Mouse (Mus musculus): ENCODE data around the gene Fam189b. TPM values are rescaled to one million over a fixed set of nuclear protein-coding genes. Genes with fewer than 3 reads are reported as not detected.

The Fam189b gene
- total and polyA plus RNA-seq, 3 experiments = 1.1 to 8.4 (median 2.2) TPM

GRCm38 (mm10) chr3:89232614-89233013 lies 49.7 kb downstream of the Fam189b start:
- Histone ChIP-seq H3K27ac (ENCODE audit: insufficient read depth, low read depth) (no peak overlapping the region), H3K79me2 (replicated peaks; ENCODE audit: control insufficient read depth, extremely low read depth, insufficient read depth, poor library complexity, severe bottlenecking) (no peaks in the 10 kb centered on the region), H3K4me2 (ENCODE audit: insufficient read depth, low read depth, poor library complexity, severe bottlenecking) (no peak overlapping the region), H3K4me1 (ENCODE audit: control insufficient read depth in 1 of 2, insufficient read depth in 2 of 2) (peaks cover 20 to 50% of the 10 kb centered on the region in 2 experiments), H3K4me3 (replicated peaks in 1 of 3; ENCODE audit: low read depth in 2 of 3, low read length in 2 of 3, poor library complexity in 1 of 3) (no peak overlapping the region), H3K27me3 (replicated peaks) (no peaks in the 10 kb centered on the region), H3K9me3 (replicated peaks; ENCODE audit: low read length) (no peaks in the 10 kb centered on the region), H3K36me3 (replicated peaks in 1 of 2; ENCODE audit: control insufficient read depth in 1 of 2, insufficient read depth in 1 of 2, low read length in 1 of 2) (peaks cover 19 to 30% of the 10 kb centered on the region in 2 experiments), H3K9ac (ENCODE audit: insufficient read depth, low read depth) (no peak overlapping the region)
- in situ Hi-C loops (cut with MboI; ENCODE audit: low pct_ligation_motif_present, low pct_unique_long_range_greater_than_20kb, low sequenced_read_pairs) = no loop called here
- dilution Hi-C loops (cut with MboI; ENCODE audit: extremely low pct_ligation_motif_present, extremely low pct_unique_long_range_greater_than_20kb, low sequenced_read_pairs) = no loop called here
- DNase-seq (ENCODE audit: extremely low read depth) = no peak
- TF ChIP-seq POLR2AphosphoS2 (IDR thresholded peaks at IDR 0.05; ENCODE audit: low read depth, low read length) (no peak), MAZ (IDR thresholded peaks at IDR 0.05; ENCODE audit: low read depth, low read length) (no peak), ZMIZ1 (IDR thresholded peaks at IDR 0.05; ENCODE audit: low read depth, low read length) (no peak), ETS1 (conservative IDR thresholded peaks at IDR 0.05; ENCODE audit: low read depth, low read length) (no peak), JUND (conservative IDR thresholded peaks at IDR 0.05; ENCODE audit: low read depth, low read length) (no peak), KAT2A (IDR thresholded peaks at IDR 0.05; ENCODE audit: insufficient replicate concordance, low read length) (no peak), JUN (IDR thresholded peaks at IDR 0.05; ENCODE audit: insufficient read depth, low read depth, low read length) (no peak), UBTF (IDR thresholded peaks at IDR 0.05; ENCODE audit: low read depth, low read length) (no peak), RCOR1 (conservative IDR thresholded peaks at IDR 0.05; ENCODE audit: low read depth, low read length) (no peak), TCF12 (IDR thresholded peaks at IDR 0.05; ENCODE audit: low read depth, low read length) (no peak), ZNF384 (IDR thresholded peaks at IDR 0.05; ENCODE audit: low read depth, low read length) (no peak), ZC3H11A (IDR thresholded peaks at IDR 0.05; ENCODE audit: low read depth, low read length) (no peak), CHD2 (IDR thresholded peaks at IDR 0.05; ENCODE audit: low read length) (no peak), USF2 (conservative IDR thresholded peaks at IDR 0.05; ENCODE audit: low read depth, low read length) (no peak), NRF1 (IDR thresholded peaks at IDR 0.05; ENCODE audit: low read depth, low read length) (no peak), PAX5 (IDR thresholded peaks at IDR 0.05; ENCODE audit: low read length) (no peak), MAFK (IDR thresholded peaks at IDR 0.05; ENCODE audit: insufficient replicate concordance, low read length) (no peak)

- Histone ChIP-seq H3K36me3 (replicated peaks in 1 of 2; ENCODE audit: control insufficient read depth in 1 of 2, insufficient read depth in 1 of 2, low read length in 1 of 2) (peaks cover 28 to 40% of the 10 kb centered on the region in 2 experiments), H3K4me2 (ENCODE audit: insufficient read depth, low read depth, poor library complexity, severe bottlenecking) (no peak overlapping the region), H3K9me3 (replicated peaks; ENCODE audit: low read length) (no peaks in the 10 kb centered on the region), H3K4me1 (ENCODE audit: control insufficient read depth in 1 of 2, insufficient read depth in 2 of 2) (peaks cover 20 to 44% of the 10 kb centered on the region in 2 experiments), H3K9ac (ENCODE audit: insufficient read depth, low read depth) (no peak overlapping the region), H3K79me2 (replicated peaks; ENCODE audit: control insufficient read depth, extremely low read depth, insufficient read depth, poor library complexity, severe bottlenecking) (no peaks in the 10 kb centered on the region), H3K4me3 (replicated peaks in 1 of 3; ENCODE audit: low read depth in 2 of 3, low read length in 2 of 3, poor library complexity in 1 of 3) (no peak overlapping the region), H3K27me3 (replicated peaks) (no peaks in the 10 kb centered on the region), H3K27ac (ENCODE audit: insufficient read depth, low read depth) (no peak overlapping the region)
- TF ChIP-seq IRF4 (IDR thresholded peaks at IDR 0.05; ENCODE audit: low read depth, low read length) (peak; percentile 71), ZNF384 (IDR thresholded peaks at IDR 0.05; ENCODE audit: low read depth, low read length) (no peak), MAX (IDR thresholded peaks at IDR 0.05; ENCODE audit: low read length) (no peak), EP300 (IDR thresholded peaks at IDR 0.05; ENCODE audit: low read length) (peak; percentile 52; the same call in 1 of the 2 replicates), BHLHE40 (IDR thresholded peaks at IDR 0.05; ENCODE audit: low read depth, low read length) (peak; percentile 60; the same call in 1 of the 2 replicates)
- dilution Hi-C loops (cut with MboI; ENCODE audit: extremely low pct_ligation_motif_present, extremely low pct_unique_long_range_greater_than_20kb, low sequenced_read_pairs) = no loop called here
- no peak for DNase-seq (ENCODE audit: extremely low read depth)
- in situ Hi-C loops (cut with MboI; ENCODE audit: low pct_ligation_motif_present, low pct_unique_long_range_greater_than_20kb, low sequenced_read_pairs) = no loop called here
These were observed 50.7 kb downstream of the Fam189b start for GRCm38 (mm10) chr3:89233562-89234110.
